Mouse (Mus musculus) cerebellum, adult 2 months (tissue): Measurements from ENCODE around the gene BC067074. TPM values are rescaled to one million over a fixed set of nuclear protein-coding genes. Genes with fewer than 3 reads are reported as not detected.

Experiments
- DNase-seq, 2 experiments: peaks; one replicate each; pipeline ENCODE4 v3.0.0; 2021
- H3K27ac ChIP-seq: fragments of 200-500 bp; 2 replicates; pipeline ENCODE4 v1.5.1; 2012; ENCODE audit warnings: low read length, control low read depth, inconsistent platforms; ENCODE audit not compliant: insufficient read depth
- H3K27me3 ChIP-seq: fragments of 200-500 bp; 2 replicates; pipeline ENCODE4 v1.6.1; 2012; ENCODE audit warnings: inconsistent platforms, mild to moderate bottlenecking, low read length, moderate library complexity; ENCODE audit not compliant: control insufficient read depth, insufficient read depth
- H3K4me1 ChIP-seq: fragments of 200-500 bp; 2 replicates; pipeline ENCODE4 v1.6.1; 2011; ENCODE audit warnings: low read length; ENCODE audit not compliant: control insufficient read depth, insufficient read depth
- H3K4me3 ChIP-seq: fragments of 200-500 bp; replicated peaks from 2 replicates; pipeline ENCODE3; 2011; ENCODE audit warnings: mild to moderate bottlenecking, low read depth, low read length, control low read depth; ENCODE audit not compliant: insufficient read depth
- CTCF ChIP-seq: fragments of 200-500 bp; IDR thresholded peaks from 2 replicates; pipeline ENCODE4 v1.5.1; 2011; ENCODE audit warnings: low read depth, mild to moderate bottlenecking, control low read depth, low read length, moderate library complexity, borderline replicate concordance; ENCODE audit not compliant: insufficient read depth
- POLR2A ChIP-seq: fragments of 200-500 bp; IDR thresholded peaks from 2 replicates; pipeline ENCODE4 v1.6.1; 2011; ENCODE audit warnings: low read length, control low read depth, borderline replicate concordance; ENCODE audit not compliant: insufficient read depth
- WGBS: fragments of 180-500 bp; shearing (Covaris S2); methylation state at CpG from one replicate; pipeline ENCODE4 v1.1.7; 2018; 5-methylcytosine and 5-hydroxymethylcytosine counted together
- polyA plus RNA-seq: library from polyadenylated mRNA; depleted of rRNA; stranded (reverse); fragments of >200 nt; gene quantifications from 2 replicates; pipeline ENCODE4 v1.2.3, GENCODE M21; 2012; rRNA removed

Gene BC067074
- polyA plus RNA-seq, 1 experiment: 0.87 TPM

DNA sequence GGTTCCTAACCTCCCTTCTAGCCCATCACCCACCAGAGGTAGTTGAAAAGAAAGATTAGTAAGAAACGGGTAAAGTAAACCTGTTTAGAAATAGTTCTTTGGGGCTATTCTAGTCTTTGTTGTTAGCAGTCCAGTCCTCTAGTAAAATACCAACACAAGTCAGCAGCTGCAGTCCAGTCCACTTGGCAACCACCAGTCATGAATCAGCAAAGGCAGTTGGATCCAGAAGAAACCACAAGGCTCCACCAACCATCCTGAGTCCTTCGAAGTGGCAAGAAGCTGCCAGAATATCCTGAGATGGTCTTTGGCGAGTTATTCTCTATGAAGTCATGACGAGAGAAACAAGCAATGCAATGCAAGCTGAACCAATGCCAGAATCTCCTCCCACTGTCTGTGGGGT, 124.0 kb downstream of the BC067074 start:
- no peak for TF ChIP-seq POLR2A
- no peak for TF ChIP-seq CTCF
- H3K4me1 ChIP-seq: no peaks in the 10 kb centered on the region
- H3K27me3 ChIP-seq: no peaks in the 10 kb centered on the region
- DNase-seq: no peak
- H3K4me3 ChIP-seq: no peak overlapping the region
- H3K27ac ChIP-seq: no peak overlapping the region
- WGBS: 92% methylated on average over 4 of the region's 4 CpGs

DNA sequence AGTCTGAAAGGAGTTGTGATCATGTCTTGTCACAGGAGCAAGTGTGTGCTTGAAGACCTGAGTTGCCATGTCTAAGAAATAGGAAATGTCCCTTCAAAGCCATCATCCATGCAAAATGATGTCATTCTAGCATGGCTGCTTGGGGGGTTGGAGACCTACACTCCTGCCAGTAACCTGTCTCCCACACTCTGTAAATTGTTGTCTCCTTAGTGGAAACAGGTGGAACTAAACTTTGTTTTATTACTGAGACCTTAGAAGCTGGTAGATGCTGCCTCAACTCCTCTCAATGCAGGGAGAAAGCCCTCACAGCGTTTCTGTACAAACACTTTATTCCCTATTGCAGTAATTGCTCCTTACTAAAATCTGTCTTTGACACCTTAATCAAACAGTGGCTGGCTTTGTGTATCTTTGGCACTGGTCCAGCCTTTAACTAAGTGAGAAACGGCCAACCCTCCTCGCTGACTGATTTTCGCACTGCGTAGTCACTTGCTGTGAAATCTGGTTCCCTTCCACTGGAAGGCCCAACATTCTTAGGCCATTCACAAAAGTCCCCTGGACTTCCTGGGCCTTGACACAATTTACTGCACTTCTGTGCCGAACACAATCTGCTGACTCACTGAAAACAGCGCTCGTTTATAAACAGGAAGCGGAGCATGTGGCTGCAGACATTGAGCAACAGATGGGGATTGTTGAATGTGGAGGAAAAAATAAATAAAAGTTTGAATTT, 125.0 kb downstream of the BC067074 start:
- no peaks in the 10 kb centered on the region for H3K4me1 ChIP-seq
- no peaks in the 10 kb centered on the region for H3K27me3 ChIP-seq
- 22% methylated on average over 9 of the region's 9 CpGs for WGBS
- peak in 1 of 2 experiments; percentile 27 for DNase-seq
- H3K27ac ChIP-seq: no peak overlapping the region
- no peak overlapping the region for H3K4me3 ChIP-seq
- TF ChIP-seq CTCF (no peak), POLR2A (no peak)

DNA sequence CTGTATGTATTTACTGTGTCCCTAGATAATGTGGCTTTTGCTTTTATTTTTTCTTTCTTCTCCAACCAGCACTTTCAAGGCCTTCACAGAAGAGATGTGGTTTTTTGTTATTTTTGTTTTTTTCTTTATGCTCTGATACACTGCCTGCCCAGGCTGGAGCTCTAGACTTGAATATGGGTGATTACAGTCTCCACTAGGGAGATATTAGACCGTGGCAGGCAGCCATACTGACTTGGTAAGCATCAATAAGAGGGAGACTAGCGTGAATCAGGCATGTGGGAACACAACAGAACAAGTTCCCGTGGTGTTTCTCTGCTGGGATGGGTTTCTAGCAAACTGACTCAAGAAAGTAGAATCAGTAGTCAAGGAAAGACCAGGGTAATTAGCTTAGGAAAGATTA, 125.7 kb downstream of the BC067074 start:
- Histone ChIP-seq H3K27ac (no peak overlapping the region), H3K27me3 (no peaks in the 10 kb centered on the region), H3K4me3 (no peak overlapping the region), H3K4me1 (no peaks in the 10 kb centered on the region)
- WGBS: 56% methylated on average over 3 of the region's 3 CpGs
- TF ChIP-seq POLR2A (no peak), CTCF (no peak)
- DNase-seq: no peak

DNA sequence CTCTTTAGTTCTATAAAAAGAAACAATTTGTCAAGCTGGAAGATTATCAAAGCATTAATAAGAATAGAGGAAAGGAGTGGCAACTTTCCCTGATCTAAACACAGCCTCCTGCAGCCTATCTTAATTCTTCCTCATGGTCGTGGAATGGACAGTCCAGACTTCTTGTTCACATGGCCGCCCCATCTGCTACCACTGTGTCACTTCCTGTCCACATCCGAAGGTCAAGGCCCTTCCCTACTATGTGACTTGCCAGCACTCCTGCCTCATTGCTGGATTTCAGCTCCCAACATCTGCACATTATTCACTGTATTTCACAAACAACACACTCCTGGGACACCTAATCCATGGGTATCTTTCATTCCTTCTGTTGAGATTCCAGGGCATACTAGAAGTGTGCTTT, 128.5 kb downstream of the BC067074 start:
- Histone ChIP-seq H3K4me1 (no peaks in the 10 kb centered on the region), H3K27me3 (no peaks in the 10 kb centered on the region), H3K27ac (no peak overlapping the region), H3K4me3 (no peak overlapping the region)
- DNase-seq: no peak
- TF ChIP-seq POLR2A: no peak
- no peak for TF ChIP-seq CTCF
- 74% methylated on average over 3 of the region's 3 CpGs for WGBS

DNA sequence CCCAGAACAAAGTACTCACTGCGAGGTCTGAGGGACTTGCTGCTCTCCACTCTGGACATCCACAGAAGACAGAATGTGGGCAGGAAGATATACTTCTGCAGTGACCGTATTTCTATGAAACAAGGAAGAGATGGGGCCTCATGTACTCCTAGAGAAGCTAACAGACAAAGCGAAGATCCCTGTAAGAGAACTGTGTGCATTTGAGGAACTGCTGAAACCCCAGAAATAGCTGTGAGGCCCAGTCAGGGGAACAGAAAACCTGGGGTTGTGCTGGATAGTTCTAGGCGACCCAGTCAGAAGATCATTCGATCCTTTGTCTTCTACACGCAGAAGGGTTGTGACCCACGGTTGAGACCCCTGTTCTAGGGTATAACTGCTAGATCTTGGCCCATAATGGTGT, 130.9 kb downstream of the BC067074 start:
- H3K4me1 ChIP-seq: no peaks in the 10 kb centered on the region
- TF ChIP-seq CTCF: no peak
- no peak for TF ChIP-seq POLR2A
- H3K27me3 ChIP-seq: no peaks in the 10 kb centered on the region
- DNase-seq: no peak
- H3K27ac ChIP-seq: no peak overlapping the region
- no peak overlapping the region for H3K4me3 ChIP-seq
- 92% methylated on average over 7 of the region's 7 CpGs for WGBS

DNA sequence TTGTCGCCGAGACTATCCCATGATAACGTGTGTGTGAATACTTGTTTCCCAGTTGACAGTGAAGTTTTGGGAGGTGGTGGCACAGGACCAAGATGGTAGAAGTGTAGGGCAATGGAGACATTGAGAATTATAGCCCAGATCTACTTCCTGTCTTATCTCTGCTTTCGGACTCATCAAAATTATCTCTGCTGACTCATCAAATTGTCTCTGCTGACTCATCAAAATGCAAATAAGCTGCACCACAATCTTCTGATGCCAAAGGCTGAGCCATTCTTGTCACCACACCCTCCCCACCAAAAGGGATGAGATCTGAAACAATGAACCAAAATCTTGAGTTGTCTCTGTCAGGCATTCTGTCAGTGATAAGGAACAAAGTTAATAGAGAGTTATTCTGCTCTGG, 132.9 kb downstream of the BC067074 start:
- Histone ChIP-seq H3K27ac (no peak overlapping the region), H3K4me1 (no peaks in the 10 kb centered on the region), H3K27me3 (no peaks in the 10 kb centered on the region), H3K4me3 (no peak overlapping the region)
- TF ChIP-seq POLR2A: no peak
- TF ChIP-seq CTCF: no peak
- DNase-seq: no peak
- WGBS: 94% methylated on average over 4 of the region's 4 CpGs

Other genes starting within 250 kb of the BC067074 start
- gene Gpx8, start 246.7 kb upstream of the BC067074 start, polyA plus RNA-seq: 7.8 and 9.5 TPM in 2 replicates
- gene Gzma, start 192.2 kb upstream of the BC067074 start, polyA plus RNA-seq: 0.16 and 0.30 TPM in 2 replicates
- 0.07 and 0.14 TPM in 2 replicates for gene Esm1, start 83.5 kb upstream of the BC067074 start, polyA plus RNA-seq
- gene Gzmk, start 67.3 kb upstream of the BC067074 start, polyA plus RNA-seq: not detected in 2 replicates